In the genomic region with DNA sequence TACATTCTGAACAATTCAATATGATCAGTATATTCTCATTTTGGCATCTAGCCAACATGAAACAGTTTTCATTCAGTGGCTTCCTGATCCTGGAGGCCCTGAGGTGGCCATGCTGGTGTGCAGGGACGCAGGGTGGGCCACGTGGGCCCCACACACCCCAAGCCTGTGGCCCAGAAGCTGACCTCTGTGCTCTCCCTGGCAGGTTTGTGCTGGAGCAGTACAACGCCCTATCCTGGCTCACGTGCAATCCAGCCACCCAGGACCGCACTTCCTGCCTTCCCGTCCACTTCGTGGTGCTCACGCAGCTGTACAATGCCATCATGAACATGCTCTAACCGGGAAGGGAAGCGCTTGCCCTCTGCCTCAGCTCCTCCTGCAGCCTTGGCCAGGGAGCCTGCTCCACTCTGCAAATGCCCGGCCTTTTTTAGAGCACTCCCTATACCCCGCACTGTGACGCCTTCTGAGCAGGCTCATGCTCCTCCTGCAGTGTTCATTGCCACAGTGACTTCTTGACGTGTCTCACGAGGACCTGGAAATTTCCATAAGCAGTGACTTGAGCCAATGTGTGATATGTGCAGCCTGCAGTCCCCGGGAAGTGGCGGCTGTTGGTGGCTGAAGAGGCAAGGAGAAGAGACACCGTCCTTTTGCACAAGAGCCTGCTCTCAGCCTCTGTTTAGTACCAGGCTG, we compare ENCODE assay signal across 25 mouse cellular contexts.
DNase-seq lines count a peak whose midpoint lies in the region; ATAC-seq and TF ChIP-seq lines count a peak whose summit lies in the region.
"Had no signal": no experiment of that assay in that cellular context is flagged by ENCODE, and none has a peak within 500 bp of the region (broad histone marks: within the 10 kb centered on the region; RNA-seq: fewer than 3 reads in every experiment).

No protein-coding gene starts in this region.

- no peak for TF ChIP-seq POLR2A in myocyte (IDR thresholded peaks at IDR 0.05; ENCODE audit: insufficient read length, low read depth)

- H3K36me3 ChIP-seq in liver, embryonic 12.5 days: peaks cover 76% of the 10 kb centered on the region
- H3K36me3 ChIP-seq in liver, embryonic 11.5 days (ENCODE audit: control insufficient read depth, insufficient read depth, low read length): peaks cover 45% of the 10 kb centered on the region
- peaks cover 5% of the 10 kb centered on the region for H3K36me3 ChIP-seq in myocyte (ENCODE audit: control insufficient read depth, insufficient read depth)

- H3K4me2 ChIP-seq in liver, embryonic 12.5 days: no peak overlapping the region
- H3K4me2 ChIP-seq in liver, embryonic 11.5 days: no peak overlapping the region
- H3K4me2 ChIP-seq in myocyte (ENCODE audit: low read depth): no peak overlapping the region
- H3K4me2 ChIP-seq: embryonic facial prominence, embryonic 13.5 days; forebrain, embryonic 12.5 days; heart, embryonic 15.5 days; hindbrain, embryonic 12.5 days; midbrain, embryonic 11.5 days had no signal

- no peak overlapping the region for H3K9ac ChIP-seq in liver, embryonic 12.5 days
- H3K9ac ChIP-seq in liver, embryonic 11.5 days (ENCODE audit: low read depth, low read length): no peak overlapping the region
- H3K9ac ChIP-seq: embryonic facial prominence, embryonic 13.5 days; forebrain, embryonic 12.5 days; forebrain, postnatal 0 days; heart, embryonic 15.5 days; hindbrain, embryonic 12.5 days; liver, embryonic 14.5 days had no signal

- no peak overlapping the region for H3ac ChIP-seq in myocyte (ENCODE audit: control insufficient read depth, insufficient read length)

- WGBS in liver, embryonic 12.5 days (ENCODE audit: insufficient replicate concordance): 89% methylated on average over 18 of the region's 18 CpGs
- WGBS in liver, embryonic 11.5 days: 89% methylated on average over 18 of the region's 18 CpGs

- no peak overlapping the region for H3K4me3 ChIP-seq in liver, embryonic 12.5 days
- no peak overlapping the region for H3K4me3 ChIP-seq in liver, embryonic 11.5 days (ENCODE audit: low read depth, low read length)
- no peak overlapping the region for H3K4me3 ChIP-seq in myocyte
- H3K4me3 ChIP-seq: embryonic facial prominence, embryonic 13.5 days; forebrain, embryonic 12.5 days; heart, embryonic 10.5 days; heart, embryonic 15.5 days; hindbrain, embryonic 12.5 days had no signal

- H3K27me3 ChIP-seq in liver, embryonic 12.5 days (replicated peaks): no peaks in the 10 kb centered on the region
- no peaks in the 10 kb centered on the region for H3K27me3 ChIP-seq in liver, embryonic 11.5 days (replicated peaks; ENCODE audit: control insufficient read depth, insufficient read depth, low read length)
- no peaks in the 10 kb centered on the region for H3K27me3 ChIP-seq in myocyte (ENCODE audit: control insufficient read depth, insufficient read depth, insufficient read length)
- H3K27me3 ChIP-seq: embryonic facial prominence, embryonic 13.5 days; forebrain, embryonic 12.5 days; heart, embryonic 15.5 days; hindbrain, embryonic 12.5 days had no signal

- H3K79me2 ChIP-seq in myocyte (ENCODE audit: control insufficient read depth, insufficient read depth): no peaks in the 10 kb centered on the region

- no peaks in the 10 kb centered on the region for H3K4me1 ChIP-seq in liver, embryonic 12.5 days
- H3K4me1 ChIP-seq in liver, embryonic 11.5 days (replicated peaks; ENCODE audit: control insufficient read depth, insufficient read depth, low read length): no peaks in the 10 kb centered on the region
- H3K4me1 ChIP-seq: embryonic facial prominence, embryonic 13.5 days; forebrain, embryonic 12.5 days; hindbrain, embryonic 12.5 days had no signal

- no peak for DNase-seq in frontal cortex, postnatal 14 days (ENCODE audit: low spot score in 2 of 2)
- no peak for DNase-seq in liver, embryonic 11.5 days (ENCODE audit: low spot score)
- DNase-seq in spleen, postnatal 10 days (ENCODE audit: low spot score in 2 of 2): no peak
- DNase-seq in layer of hippocampus, postnatal 36 days: no peak
- DNase-seq: adrenal gland, adult 8-10 months; cerebellum, adult 11 months; cerebellum, adult 9-10 months; gastrocnemius, postnatal 14 days; lung, adult 2 months; right cerebral cortex, postnatal 25 days; spleen, adult 18-20 months had no signal

- peak; percentile 64 for ATAC-seq in frontal cortex, adult (ENCODE audit: low TSS enrichment)
- ATAC-seq in liver, embryonic 12.5 days: 0 out of 2 replicates have a peak, but pooled peaks have one; percentile 19
- ATAC-seq in liver, embryonic 11.5 days (replicated peaks; ENCODE audit: low FRiP score): no peak
- 0 out of 2 replicates have a peak, but pooled peaks have one; percentile 29 for ATAC-seq in erythroblast, adult 5-6 weeks (replicated peaks; ENCODE audit: low FRiP score, poor library complexity, severe bottlenecking)
- ATAC-seq: forebrain, postnatal 0 days; midbrain, embryonic 16.5 days had no signal

- no peaks in the 10 kb centered on the region for H3K9me3 ChIP-seq in liver, embryonic 12.5 days (replicated peaks)
- H3K9me3 ChIP-seq in liver, embryonic 11.5 days (ENCODE audit: control insufficient read depth, low read length): no peaks in the 10 kb centered on the region
- H3K9me3 ChIP-seq: embryonic facial prominence, embryonic 13.5 days; forebrain, embryonic 12.5 days; G1E; heart, embryonic 10.5 days; heart, embryonic 15.5 days; hindbrain, embryonic 12.5 days had no signal

- H3K27ac ChIP-seq in liver, embryonic 12.5 days: no peak overlapping the region
- no peak overlapping the region for H3K27ac ChIP-seq in liver, embryonic 11.5 days (ENCODE audit: low read depth, low read length)
- H3K27ac ChIP-seq: embryonic facial prominence, embryonic 13.5 days; forebrain, embryonic 12.5 days; heart, embryonic 10.5 days; heart, embryonic 15.5 days; hindbrain, embryonic 12.5 days; liver, embryonic 14.5 days had no signal

TF ChIP-seq in myocyte, 11 proteins besides CTCF, POLR2A, EP300 and RAD21:
- TF ChIP-seq POLR2AphosphoS2 (IDR thresholded peaks at IDR 0.05; ENCODE audit: insufficient read length, low read depth): peak; percentile 14
- no peak for TF ChIP-seq CEBPB (IDR thresholded peaks at IDR 0.05; ENCODE audit: insufficient read depth, poor library complexity, severe bottlenecking)
- no peak for TF ChIP-seq USF1 (IDR thresholded peaks at IDR 0.05; ENCODE audit: low read depth)
